ENCODE assay signal across 8 mouse cellular contexts in the genomic region with DNA sequence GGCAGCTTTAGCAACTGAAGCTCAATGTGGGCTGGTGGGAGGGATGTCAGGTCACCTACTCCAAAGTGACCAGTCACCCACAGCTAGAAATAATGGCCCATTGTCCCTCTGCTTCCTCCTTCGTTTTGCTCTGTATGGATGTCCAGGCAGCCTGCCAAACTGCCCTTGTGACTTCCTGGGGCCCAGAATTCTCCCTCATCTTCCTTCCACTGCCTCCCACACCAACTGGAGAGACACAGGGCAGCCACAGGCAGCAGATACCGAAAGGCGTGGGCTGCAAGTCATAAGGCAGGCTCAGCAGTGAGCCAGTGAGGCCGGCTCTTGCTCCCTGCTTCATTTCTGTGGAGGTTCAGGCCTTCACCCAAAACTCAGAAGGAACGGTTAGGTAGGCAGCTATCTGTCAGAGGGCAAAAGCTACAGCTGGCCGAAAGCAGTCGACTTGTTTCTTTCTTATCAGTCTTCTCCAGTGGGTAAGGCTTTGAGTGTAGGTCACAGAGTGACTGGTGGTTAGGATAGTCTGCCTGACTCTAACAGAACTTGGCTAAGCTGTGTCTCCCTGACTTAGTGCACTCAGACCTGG. TPM values are rescaled to one million over a fixed set of nuclear protein-coding genes. Genes with fewer than 3 reads are reported as not detected.
DNase-seq lines count a peak whose midpoint lies in the region; ATAC-seq lines count a peak whose summit lies in the region.

No protein-coding gene starts in this region.

- peak; percentile 93 for DNase-seq in Muller cell, postnatal 12 days (ENCODE audit: inconsistent ontology term)
- DNase-seq in cerebellum, adult 11 months, result peak; percentile 42
- DNase-seq in gastrocnemius, postnatal 14 days, result peak; percentile 74
- DNase-seq in left cerebral cortex, adult 18-20 months (ENCODE audit: low spot score in 2 of 2), result peak; percentile 65 to 70
- DNase-seq in lung, postnatal 10 days, result peak; percentile 92
- DNase-seq in spleen, adult 12 weeks (ENCODE audit: low spot score), result peak; percentile 48
- no peak for DNase-seq in natural killer cell, adult 2 months (ENCODE audit: low spot score in 2 of 2)

- no peaks in the 10 kb centered on the region for H3K27me3 ChIP-seq in hindbrain, embryonic 16.5 days (replicated peaks; ENCODE audit: control insufficient read depth, insufficient read depth, low read length)

- peak; percentile 60 for ATAC-seq in hindbrain, embryonic 16.5 days

- no peaks in the 10 kb centered on the region for H3K36me3 ChIP-seq in hindbrain, embryonic 16.5 days (ENCODE audit: control insufficient read depth, insufficient read depth, low read length)

- intact Hi-C loops in gastrocnemius, postnatal 14 days (cut with DNase I; ENCODE audit: low total_unique reads), result no loop called here

- no peak overlapping the region for H3K9ac ChIP-seq in hindbrain, embryonic 16.5 days (ENCODE audit: low read depth, low read length)

- peak overlapping the region; percentile 37; the same call in 1 of the 2 replicates for H3K27ac ChIP-seq in hindbrain, embryonic 16.5 days (ENCODE audit: low read depth, low read length)

- WGBS in hindbrain, embryonic 16.5 days, result 50% methylated on average over 7 of the region's 7 CpGs

- no peak overlapping the region for H3K4me2 ChIP-seq in hindbrain, embryonic 16.5 days (ENCODE audit: low read length)

- no peaks in the 10 kb centered on the region for H3K9me3 ChIP-seq in hindbrain, embryonic 16.5 days (ENCODE audit: control insufficient read depth, low read length)

- H3K4me3 ChIP-seq in hindbrain, embryonic 16.5 days (ENCODE audit: low read length), result no peak overlapping the region

- no peaks in the 10 kb centered on the region for H3K4me1 ChIP-seq in hindbrain, embryonic 16.5 days (ENCODE audit: control insufficient read depth, insufficient read depth, low read depth, low read length)

RNA-seq across cellular contexts. Expression of gene Vdac2, which starts 2.2 kb away (rescaled TPM):
- total RNA-seq in gastrocnemius, postnatal 14 days (2021), result 100 to 1,000 TPM; 298 to 320 TPM
- 300 and 327 TPM in 2 replicates for polyA plus RNA-seq in hindbrain, embryonic 16.5 days (2015; fragmentation: Nextera tagmentation; extraction: Ambion mirVana)
- 100 to 1,000 TPM; 228 to 254 TPM for total RNA-seq in left cerebral cortex, adult 18-20 months (2021)

RNA-seq across cellular contexts. Expression of gene Comtd1, which starts 25.9 kb away (rescaled TPM):
- total RNA-seq in gastrocnemius, postnatal 14 days (2021), result 1 to 10 TPM; 6.1 to 9.7 TPM
- 59.2 and 68.9 TPM in 2 replicates for polyA plus RNA-seq in hindbrain, embryonic 16.5 days (2015; fragmentation: Nextera tagmentation; extraction: Ambion mirVana)
- 10 to 100 TPM; 26.7 to 34.2 TPM for total RNA-seq in left cerebral cortex, adult 18-20 months (2021)

Comparison
In these comparisons a context has a peak if more than half of its experiments do, and no peak if none do; other contexts are left out.
1. DNase-seq: peak in Muller cell, postnatal 12 days (single experiment), cerebellum, adult 11 months (single experiment), gastrocnemius, postnatal 14 days (single experiment), left cerebral cortex, adult 18-20 months (2 of 2), lung, postnatal 10 days (single experiment) and spleen, adult 12 weeks (single experiment); none in natural killer cell, adult 2 months (0 of 2).